Mouse (Mus musculus): ENCODE data around the gene Bach2.

- no peak for TF ChIP-seq POLR2A (IDR thresholded peaks at IDR 0.05; ENCODE audit: insufficient read depth, low read length)
- TF ChIP-seq CTCF (IDR thresholded peaks at IDR 0.05; ENCODE audit: low read depth, low read length), result no peak
- TF ChIP-seq EP300 (IDR thresholded peaks at IDR 0.05; ENCODE audit: insufficient read depth, low read depth, low read length), result no peak
These were observed 80.0 kb downstream of the Bach2 start for GRCm38 (mm10) chr4:32318608-32319007.
